Mouse (Mus musculus): Measurements from ENCODE around the gene Clcn2. TPM values are rescaled to one million over a fixed set of nuclear protein-coding genes. Genes with fewer than 3 reads are reported as not detected.

Clcn2 gene
- total RNA-seq, 2 experiments from 2014 or later: 0.49 to 1.4 TPM

- peak; percentile 74 for ATAC-seq (ENCODE audit: poor library complexity, severe bottlenecking)
Observed at GRCm38 (mm10) chr16:20702522-20702893, 15.0 kb downstream of the Clcn2 start.

- ATAC-seq (ENCODE audit: poor library complexity, severe bottlenecking): no peak
Observed at GRCm38 (mm10) chr16:20701729-20702521, 15.6 kb downstream of the Clcn2 start.

- no peak for ATAC-seq (ENCODE audit: poor library complexity, severe bottlenecking)
Observed at GRCm38 (mm10) chr16:20701316-20701715, 16.2 kb downstream of the Clcn2 start.

GRCm38 (mm10) chr16:20700036-20700435 is 17.5 kb downstream of the Clcn2 start:
- no peak for ATAC-seq (ENCODE audit: poor library complexity, severe bottlenecking)

- no peak for ATAC-seq (ENCODE audit: poor library complexity, severe bottlenecking)
Observed at GRCm38 (mm10) chr16:20699266-20699665, 18.3 kb downstream of the Clcn2 start.

GRCm38 (mm10) chr16:20695622-20696323 is 21.8 kb downstream of the Clcn2 start:
- ATAC-seq (ENCODE audit: poor library complexity, severe bottlenecking): no peak

GRCm38 (mm10) chr16:20694781-20695180 is 22.8 kb downstream of the Clcn2 start:
- ATAC-seq (ENCODE audit: poor library complexity, severe bottlenecking): peak; percentile 58

- peak; percentile 83 for ATAC-seq (ENCODE audit: poor library complexity, severe bottlenecking)
Observed at GRCm38 (mm10) chr16:20693111-20693701, 24.3 kb downstream of the Clcn2 start, which contains the start of gene Fam131a. TSS of gene Fam131a (plus strand) at chr16:20693241.

GRCm38 (mm10) chr16:20692241-20692965 is 25.1 kb downstream of the Clcn2 start:
- ATAC-seq (ENCODE audit: poor library complexity, severe bottlenecking): no peak

- no peak for ATAC-seq (ENCODE audit: poor library complexity, severe bottlenecking)
Observed at GRCm38 (mm10) chr16:20691617-20692016, 25.9 kb downstream of the Clcn2 start.

GRCm38 (mm10) chr16:20690774-20691173 is 26.8 kb downstream of the Clcn2 start:
- ATAC-seq (ENCODE audit: poor library complexity, severe bottlenecking): no peak

- peak; percentile 81 for ATAC-seq (ENCODE audit: poor library complexity, severe bottlenecking)
Observed at GRCm38 (mm10) chr16:20677974-20678675, 39.4 kb downstream of the Clcn2 start.

GRCm38 (mm10) chr16:20677380-20677779 is 40.2 kb downstream of the Clcn2 start:
- ATAC-seq (ENCODE audit: poor library complexity, severe bottlenecking): no peak

GRCm38 (mm10) chr16:20676702-20677101 is 40.8 kb downstream of the Clcn2 start:
- ATAC-seq (ENCODE audit: poor library complexity, severe bottlenecking): no peak

GRCm38 (mm10) chr16:20675213-20675612 is 42.3 kb downstream of the Clcn2 start:
- ATAC-seq (ENCODE audit: poor library complexity, severe bottlenecking): no peak

- ATAC-seq (ENCODE audit: poor library complexity, severe bottlenecking): no peak
Observed at GRCm38 (mm10) chr16:20673706-20674303, 43.7 kb downstream of the Clcn2 start.

GRCm38 (mm10) chr16:20672965-20673705 is 44.4 kb downstream of the Clcn2 start:
- ATAC-seq (ENCODE audit: poor library complexity, severe bottlenecking): peak; percentile 63

- peak; percentile 89 for ATAC-seq (ENCODE audit: poor library complexity, severe bottlenecking)
Observed at GRCm38 (mm10) chr16:20672500-20672902, 45.0 kb downstream of the Clcn2 start.

GRCm38 (mm10) chr16:20671886-20672285 is 45.7 kb downstream of the Clcn2 start:
- ATAC-seq (ENCODE audit: poor library complexity, severe bottlenecking): no peak
